Mouse (Mus musculus): ENCODE measurements around the gene Plekha4. TPM values are rescaled to one million over a fixed set of nuclear protein-coding genes. Genes with fewer than 3 reads are reported as not detected.
A peak's percentile ranks its signal among the peaks of the same experiment; 100 is the strongest.

The Plekha4 gene
- total and polyA plus RNA-seq, 3 experiments: 0.12 to 0.65 TPM; not detected in 1

- Histone ChIP-seq H3K9ac (ENCODE audit: control insufficient read depth, low read depth, low read length, poor library complexity, severe bottlenecking) (peak overlapping the region; percentile 92), H3K9me3 (replicated peaks; ENCODE audit: insufficient read depth, low read length) (no peaks in the 10 kb centered on the region), H3K79me2 (ENCODE audit: control insufficient read depth, insufficient read depth, low read length, poor library complexity) (peaks cover 27% of the 10 kb centered on the region), H3K36me3 (ENCODE audit: control insufficient read depth in 1 of 2, insufficient read depth in 2 of 2, low read length in 2 of 2) (peaks cover 0 to 36% of the 10 kb centered on the region in 2 experiments; a peak in 2 of 4 replicates), H3K27me3 (ENCODE audit: control insufficient read depth in 1 of 2, insufficient read depth in 2 of 2, low read length in 2 of 2) (no peaks in the 10 kb centered on the region), H3K27ac (ENCODE audit: control insufficient read depth, low read depth, low read length) (peak overlapping the region; percentile 87), H3K4me1 (ENCODE audit: control insufficient read depth in 1 of 2, insufficient read depth in 2 of 2, low read length in 2 of 2) (peaks cover 4 to 26% of the 10 kb centered on the region in 2 experiments; a peak in 3 of 4 replicates), H3K4me3 (ENCODE audit: control insufficient read depth in 1 of 2, insufficient read depth in 1 of 2, low read depth in 2 of 2, low read length in 2 of 2) (peak overlapping the region; percentile 78 to 95)
- peak; percentile 92 for DNase-seq (ENCODE audit: low read depth, low spot score)
- peak; percentile 100 for TF ChIP-seq ETS1 (IDR thresholded peaks at IDR 0.05; ENCODE audit: low read depth, low read length)
- peak; percentile 100 for TF ChIP-seq TAL1 (IDR thresholded peaks at IDR 0.05; ENCODE audit: low read length)
- no peak for TF ChIP-seq NELFE (IDR thresholded peaks at IDR 0.05; ENCODE audit: low read depth, low read length)
- TF ChIP-seq MAFK (IDR thresholded peaks at IDR 0.05; ENCODE audit: borderline replicate concordance, low read depth, low read length): peak; percentile 30; the same call in 1 of the 2 replicates
- peak; percentile 99 for TF ChIP-seq TCF12 (IDR thresholded peaks at IDR 0.05; ENCODE audit: low read depth, low read length)
- no peak for TF ChIP-seq RAD21 (IDR thresholded peaks at IDR 0.05; ENCODE audit: low read depth, low read length)
- no peak for TF ChIP-seq ZKSCAN1 (IDR thresholded peaks at IDR 0.05; ENCODE audit: low read depth, low read length)
- TF ChIP-seq ELF1 (IDR thresholded peaks at IDR 0.05; ENCODE audit: low read depth, low read length): peak; percentile 39; the same call in 1 of the 2 replicates
- TF ChIP-seq MAX (IDR thresholded peaks at IDR 0.05; ENCODE audit: low read length): peak; percentile 54; the same call in 1 of the 2 replicates
- TF ChIP-seq MYC (IDR thresholded peaks at IDR 0.05; ENCODE audit: low read depth, low read length): peak; percentile 57; the same call in 1 of the 2 replicates
- TF ChIP-seq UBTF (IDR thresholded peaks at IDR 0.05; ENCODE audit: borderline replicate concordance, insufficient read depth, low read depth, low read length): 0 out of 2 replicates have a peak, but pooled peaks have one; percentile 52
- no peak; the same call in 1 of the 2 replicates for TF ChIP-seq HCFC1 (IDR thresholded peaks at IDR 0.05; ENCODE audit: low read depth, low read length)
- peak; percentile 58; the same call in 1 of the 2 replicates for TF ChIP-seq BHLHE40 (IDR thresholded peaks at IDR 0.05; ENCODE audit: borderline replicate concordance, low read depth, low read length)
- TF ChIP-seq POLR2A (IDR thresholded peaks at IDR 0.05; ENCODE audit: control insufficient read depth in 1 of 2, insufficient read depth in 1 of 2, low read depth in 1 of 2, low read length in 2 of 2, poor library complexity in 1 of 2): peak in 1 of 2 experiments; percentile 54; a peak in 2 of 4 replicates
- no peak for TF ChIP-seq MYB (IDR thresholded peaks at IDR 0.05; ENCODE audit: low read depth, low read length)
- TF ChIP-seq JUND (IDR thresholded peaks at IDR 0.05; ENCODE audit: low read depth, low read length): no peak
- peak; percentile 76 for TF ChIP-seq MXI1 (IDR thresholded peaks at IDR 0.05; ENCODE audit: low read depth, low read length)
- TF ChIP-seq EP300 (IDR thresholded peaks at IDR 0.05; ENCODE audit: low read depth in 1 of 2, low read length in 2 of 2): peak; percentile 86 to 95
- no peak for TF ChIP-seq USF2 (IDR thresholded peaks at IDR 0.05; ENCODE audit: borderline replicate concordance in 1 of 2, insufficient read depth in 1 of 2, low read depth in 1 of 2, low read length in 2 of 2)
- TF ChIP-seq TBP (IDR thresholded peaks at IDR 0.05; ENCODE audit: low read depth, low read length): peak; percentile 56; the same call in 1 of the 2 replicates
- TF ChIP-seq MAZ (IDR thresholded peaks at IDR 0.05; ENCODE audit: low read depth, low read length): peak; percentile 75; the same call in 1 of the 2 replicates
- no peak for TF ChIP-seq ZC3H11A (IDR thresholded peaks at IDR 0.05; ENCODE audit: low read depth, low read length)
- TF ChIP-seq SIN3A (IDR thresholded peaks at IDR 0.05; ENCODE audit: low read length): peak; percentile 97
- peak; percentile 36; the same call in 1 of the 2 replicates for TF ChIP-seq ZMIZ1 (IDR thresholded peaks at IDR 0.05; ENCODE audit: low read depth, low read length)
- TF ChIP-seq RCOR1 (IDR thresholded peaks at IDR 0.05; ENCODE audit: low read depth, low read length): peak; percentile 23; the same call in 1 of the 2 replicates
- no peak for TF ChIP-seq NRF1 (IDR thresholded peaks at IDR 0.05; ENCODE audit: insufficient read depth, low read depth, low read length, poor library complexity, severe bottlenecking)
- TF ChIP-seq SMC3 (IDR thresholded peaks at IDR 0.05; ENCODE audit: low read depth, low read length): no peak
- TF ChIP-seq CHD1 (IDR thresholded peaks at IDR 0.05; ENCODE audit: low read depth, low read length): no peak
- TF ChIP-seq GATA1 (IDR thresholded peaks at IDR 0.05; ENCODE audit: low read depth, low read length): peak; percentile 97
Measured at GRCm38 (mm10) chr7:45524841-45525621, 1.1 kb upstream of the Plekha4 start.

Data from MEL (cell line).